Mouse (Mus musculus): ENCODE measurements around the gene Clcnka. TPM values are rescaled to one million over a fixed set of nuclear protein-coding genes. Genes with fewer than 3 reads are reported as not detected.

The Clcnka gene
- 0.14 TPM in 1 of 2 replicates, not detected in the other for polyA plus RNA-seq (2015; fragmentation: Nextera tagmentation; extraction: Ambion mirVana)

DNA sequence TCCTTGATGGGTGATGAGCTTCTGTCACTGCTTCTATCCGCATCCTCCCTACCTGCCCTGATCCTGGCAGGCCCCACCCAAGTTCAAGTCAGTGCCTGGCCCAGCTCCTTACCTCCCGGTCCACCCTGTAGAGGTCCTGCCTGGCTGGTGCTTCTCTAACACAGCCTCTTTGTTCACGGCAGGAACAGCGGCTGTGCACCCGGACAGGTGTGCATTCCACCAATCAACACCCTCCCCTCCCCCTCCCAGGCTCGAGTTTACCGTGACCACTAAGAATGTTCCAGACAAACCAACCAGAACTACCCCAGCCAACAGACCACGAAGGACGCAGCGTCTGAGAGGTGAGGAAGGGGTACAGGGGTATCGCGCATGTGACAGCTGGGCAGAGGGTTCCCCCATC lies at the start of gene Clcnka:
TSS of gene Clcnka (minus strand) at position 180 of the 400 bp plus-strand sequence.
- no peaks in the 10 kb centered on the region for H3K9me3 ChIP-seq (ENCODE audit: control insufficient read depth)
- no peaks in the 10 kb centered on the region for H3K36me3 ChIP-seq (ENCODE audit: control insufficient read depth, insufficient read depth)
- H3K9ac ChIP-seq (ENCODE audit: low read depth, low read length) = no peak within 1 kb of the TSS
- H3K4me2 ChIP-seq (replicated peaks; ENCODE audit: low read depth) = no peak within 1 kb of the TSS
- no peak for TF ChIP-seq CTCF (IDR thresholded peaks at IDR 0.05; ENCODE audit: low read depth)
- no peak within 1 kb of the TSS for H3K27ac ChIP-seq (ENCODE audit: low read depth, low read length)
- H3K4me1 ChIP-seq (replicated peaks; ENCODE audit: control insufficient read depth, insufficient read depth, low read length) = no peaks in the 10 kb centered on the region
- H3K4me3 ChIP-seq (ENCODE audit: low read depth, low read length) = no peak within 1 kb of the TSS
- no peaks in the 10 kb centered on the region for H3K27me3 ChIP-seq (replicated peaks; ENCODE audit: control insufficient read depth, insufficient read depth, low read length)
- 50% methylated on average over 12 of the region's 12 CpGs for WGBS
- ATAC-seq = no peak

DNA sequence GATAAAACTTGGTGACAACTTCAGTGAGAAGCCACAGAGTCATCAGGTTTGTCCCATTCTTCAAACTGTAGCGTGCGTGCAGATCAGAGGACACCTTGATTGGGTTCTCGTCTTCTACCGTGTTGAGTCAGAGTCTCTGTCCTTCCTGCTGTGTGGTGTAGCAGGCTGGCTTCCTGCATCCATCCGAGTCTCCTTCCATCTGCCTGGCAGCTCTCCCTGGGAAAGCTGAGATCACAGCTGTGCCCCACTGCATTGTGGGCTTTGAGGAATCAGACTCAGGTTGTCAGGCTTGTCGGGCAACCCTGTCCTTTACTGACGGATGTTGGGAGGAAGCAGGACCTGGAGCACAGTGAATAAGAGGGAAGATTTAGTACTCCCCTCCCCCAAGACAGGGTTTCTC lies 47.7 kb upstream of the Clcnka start:
- H3K4me2 ChIP-seq (replicated peaks; ENCODE audit: low read depth) = no peak overlapping the region
- WGBS = 67% methylated on average over 7 of the region's 7 CpGs
- H3K4me1 ChIP-seq (replicated peaks; ENCODE audit: control insufficient read depth, insufficient read depth, low read length) = peaks cover 4% of the 10 kb centered on the region; the same call in 1 of the 2 replicates
- no peak overlapping the region for H3K9ac ChIP-seq (ENCODE audit: low read depth, low read length)
- peaks cover 21% of the 10 kb centered on the region for H3K36me3 ChIP-seq (ENCODE audit: control insufficient read depth, insufficient read depth)
- no peaks in the 10 kb centered on the region for H3K27me3 ChIP-seq (replicated peaks; ENCODE audit: control insufficient read depth, insufficient read depth, low read length)
- H3K4me3 ChIP-seq (ENCODE audit: low read depth, low read length) = no peak overlapping the region
- TF ChIP-seq CTCF (IDR thresholded peaks at IDR 0.05; ENCODE audit: low read depth) = no peak
- no peaks in the 10 kb centered on the region for H3K9me3 ChIP-seq (ENCODE audit: control insufficient read depth)
- H3K27ac ChIP-seq (ENCODE audit: low read depth, low read length) = no peak overlapping the region
- ATAC-seq = no peak

GRCm38 (mm10) chr4:141445328-141445720 lies 46.8 kb upstream of the Clcnka start:
- Histone ChIP-seq H3K4me1 (replicated peaks; ENCODE audit: control insufficient read depth, insufficient read depth, low read length) (peaks cover 4% of the 10 kb centered on the region; the same call in 1 of the 2 replicates), H3K27ac (ENCODE audit: low read depth, low read length) (no peak overlapping the region), H3K27me3 (replicated peaks; ENCODE audit: control insufficient read depth, insufficient read depth, low read length) (no peaks in the 10 kb centered on the region), H3K4me3 (ENCODE audit: low read depth, low read length) (peak overlapping the region; percentile 95), H3K36me3 (ENCODE audit: control insufficient read depth, insufficient read depth) (peaks cover 21% of the 10 kb centered on the region), H3K4me2 (replicated peaks; ENCODE audit: low read depth) (peak overlapping the region; percentile 94), H3K9me3 (ENCODE audit: control insufficient read depth) (no peaks in the 10 kb centered on the region), H3K9ac (ENCODE audit: low read depth, low read length) (peak overlapping the region; percentile 79)
- 14% methylated on average over 14 of the region's 14 CpGs for WGBS
- no peak for TF ChIP-seq CTCF (IDR thresholded peaks at IDR 0.05; ENCODE audit: low read depth)
- ATAC-seq = no peak

DNA sequence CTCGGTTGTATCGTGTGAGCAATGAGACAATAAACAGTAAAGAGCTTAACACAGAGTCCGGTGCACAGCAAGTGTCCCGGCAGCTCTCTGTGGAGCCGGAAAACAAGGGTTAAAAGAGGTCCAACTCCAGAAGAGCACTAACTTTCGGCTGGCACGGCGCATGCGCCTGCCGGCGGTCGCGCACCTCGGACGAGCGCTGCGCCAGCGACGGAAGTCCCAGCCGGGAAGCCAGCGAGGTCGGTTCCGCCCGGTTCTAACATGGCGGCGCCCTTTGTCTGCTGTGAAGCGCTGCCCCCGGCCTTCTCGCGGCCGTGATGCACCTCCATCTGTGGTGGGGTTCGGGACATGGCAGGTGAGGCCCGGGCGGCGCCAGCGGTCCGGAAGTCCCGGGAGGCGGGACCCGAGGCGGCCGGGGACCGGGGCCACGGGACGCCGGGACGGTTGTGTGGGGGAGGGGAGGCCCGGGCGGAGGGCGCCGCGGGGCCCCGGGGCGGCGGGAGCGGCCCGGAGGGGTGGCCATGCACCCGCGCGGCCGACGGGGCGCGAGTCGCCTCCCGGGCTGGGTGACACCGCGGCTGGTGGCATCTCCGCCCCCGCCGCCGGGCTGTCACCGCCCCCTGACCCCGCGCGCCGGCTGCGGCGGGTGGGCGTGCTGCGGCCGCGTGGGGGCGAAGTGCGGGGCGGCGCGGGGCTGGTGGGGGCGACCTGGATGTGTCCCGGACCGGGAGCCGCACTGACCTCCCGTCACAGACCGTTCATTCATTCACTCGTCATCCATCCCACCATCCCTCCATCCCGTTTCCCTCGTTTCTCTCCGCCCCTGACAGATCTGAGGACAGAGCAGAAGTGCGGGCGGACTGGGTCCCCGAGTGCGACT lies 46.2 kb upstream of the Clcnka start, which contains the start of gene Zbtb17:
TSS of gene Zbtb17 (plus strand) at position 204 of the 877 bp plus-strand sequence.
- H3K4me3 ChIP-seq (ENCODE audit: low read depth, low read length) = peak within 1 kb of the TSS; percentile 95
- H3K27ac ChIP-seq (ENCODE audit: low read depth, low read length) = peak within 1 kb of the TSS; percentile 50; the same call in 1 of the 2 replicates
- peaks cover 21% of the 10 kb centered on the region for H3K36me3 ChIP-seq (ENCODE audit: control insufficient read depth, insufficient read depth)
- H3K4me2 ChIP-seq (replicated peaks; ENCODE audit: low read depth) = peak within 1 kb of the TSS; percentile 94
- no peaks in the 10 kb centered on the region for H3K9me3 ChIP-seq (ENCODE audit: control insufficient read depth)
- H3K4me1 ChIP-seq (replicated peaks; ENCODE audit: control insufficient read depth, insufficient read depth, low read length) = peaks cover 4% of the 10 kb centered on the region; the same call in 1 of the 2 replicates
- no peaks in the 10 kb centered on the region for H3K27me3 ChIP-seq (replicated peaks; ENCODE audit: control insufficient read depth, insufficient read depth, low read length)
- ATAC-seq = peak; percentile 83
- under 1% methylated on average over 77 of the region's 102 CpGs for WGBS
- 0 out of 2 replicates have a peak, but pooled peaks have one; percentile 6 for TF ChIP-seq CTCF (IDR thresholded peaks at IDR 0.05; ENCODE audit: low read depth)
- H3K9ac ChIP-seq (ENCODE audit: low read depth, low read length) = peak within 1 kb of the TSS; percentile 79

GRCm38 (mm10) chr4:141443641-141444429 lies 45.3 kb upstream of the Clcnka start:
- H3K9me3 ChIP-seq (ENCODE audit: control insufficient read depth) = no peaks in the 10 kb centered on the region
- 37% methylated on average over 11 of the region's 11 CpGs for WGBS
- H3K4me1 ChIP-seq (replicated peaks; ENCODE audit: control insufficient read depth, insufficient read depth, low read length) = peaks cover 4% of the 10 kb centered on the region; the same call in 1 of the 2 replicates
- peak overlapping the region; percentile 94 for H3K4me2 ChIP-seq (replicated peaks; ENCODE audit: low read depth)
- ATAC-seq = no peak
- peak overlapping the region; percentile 79 for H3K9ac ChIP-seq (ENCODE audit: low read depth, low read length)
- H3K27me3 ChIP-seq (replicated peaks; ENCODE audit: control insufficient read depth, insufficient read depth, low read length) = no peaks in the 10 kb centered on the region
- no peak overlapping the region for H3K27ac ChIP-seq (ENCODE audit: low read depth, low read length)
- peaks cover 12% of the 10 kb centered on the region for H3K36me3 ChIP-seq (ENCODE audit: control insufficient read depth, insufficient read depth)
- no peak for TF ChIP-seq CTCF (IDR thresholded peaks at IDR 0.05; ENCODE audit: low read depth)
- H3K4me3 ChIP-seq (ENCODE audit: low read depth, low read length) = peak overlapping the region; percentile 95

GRCm38 (mm10) chr4:141440877-141441276 lies 42.4 kb upstream of the Clcnka start:
- no peaks in the 10 kb centered on the region for H3K27me3 ChIP-seq (replicated peaks; ENCODE audit: control insufficient read depth, insufficient read depth, low read length)
- H3K9ac ChIP-seq (ENCODE audit: low read depth, low read length) = no peak overlapping the region
- H3K36me3 ChIP-seq (ENCODE audit: control insufficient read depth, insufficient read depth) = no peaks in the 10 kb centered on the region
- no peak for ATAC-seq
- H3K27ac ChIP-seq (ENCODE audit: low read depth, low read length) = no peak overlapping the region
- no peak overlapping the region for H3K4me3 ChIP-seq (ENCODE audit: low read depth, low read length)
- no peaks in the 10 kb centered on the region for H3K9me3 ChIP-seq (ENCODE audit: control insufficient read depth)
- no peak overlapping the region for H3K4me2 ChIP-seq (replicated peaks; ENCODE audit: low read depth)
- TF ChIP-seq CTCF (IDR thresholded peaks at IDR 0.05; ENCODE audit: low read depth) = no peak
- H3K4me1 ChIP-seq (replicated peaks; ENCODE audit: control insufficient read depth, insufficient read depth, low read length) = peaks cover 4% of the 10 kb centered on the region; the same call in 1 of the 2 replicates
